Mouse (Mus musculus): ENCODE measurements around the gene Clmn. TPM values are rescaled to one million over a fixed set of nuclear protein-coding genes. Genes with fewer than 3 reads are reported as not detected.

Gene Clmn
- polyA plus RNA-seq, 1 experiment, result 0.13 TPM

DNA sequence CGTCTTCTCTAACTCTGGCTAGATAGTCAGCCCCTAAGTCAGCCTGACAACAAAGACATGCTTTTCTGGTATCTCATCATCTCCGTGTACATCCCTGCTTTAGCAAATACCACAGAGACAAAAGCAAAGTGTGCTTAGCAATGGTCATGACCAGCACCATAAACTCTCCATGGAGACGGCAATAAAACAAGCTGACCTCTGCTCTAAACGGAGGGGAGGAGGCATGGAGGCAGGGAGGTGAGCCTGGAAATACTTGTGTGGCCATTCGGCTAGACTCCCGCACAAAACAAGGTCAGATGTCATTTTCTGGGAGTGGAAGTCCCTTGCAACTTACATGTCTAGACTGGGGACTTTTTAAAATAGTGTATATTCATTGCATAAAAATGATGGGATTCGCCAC, 9.3 kb downstream of the Clmn start:
- Histone ChIP-seq H3K4me1 (ENCODE audit: control insufficient read depth, insufficient read depth, insufficient read length) (no peaks in the 10 kb centered on the region), H3K36me3 (ENCODE audit: control insufficient read depth, insufficient read depth, low read length) (no peaks in the 10 kb centered on the region), H3K27me3 (ENCODE audit: control insufficient read depth, insufficient read depth, low read length) (no peaks in the 10 kb centered on the region), H3K27ac (ENCODE audit: insufficient read depth, low read length) (no peak overlapping the region), H3K4me3 (ENCODE audit: extremely low read depth, insufficient read depth, insufficient read length) (no peak overlapping the region)
- TF ChIP-seq POLR2A (IDR thresholded peaks at IDR 0.05; ENCODE audit: low read depth, low read length), result no peak
- 81% methylated on average over 7 of the region's 7 CpGs for WGBS
- DNase-seq (ENCODE audit: low read depth in 1 of 2, low spot score in 2 of 2), result no peak

DNA sequence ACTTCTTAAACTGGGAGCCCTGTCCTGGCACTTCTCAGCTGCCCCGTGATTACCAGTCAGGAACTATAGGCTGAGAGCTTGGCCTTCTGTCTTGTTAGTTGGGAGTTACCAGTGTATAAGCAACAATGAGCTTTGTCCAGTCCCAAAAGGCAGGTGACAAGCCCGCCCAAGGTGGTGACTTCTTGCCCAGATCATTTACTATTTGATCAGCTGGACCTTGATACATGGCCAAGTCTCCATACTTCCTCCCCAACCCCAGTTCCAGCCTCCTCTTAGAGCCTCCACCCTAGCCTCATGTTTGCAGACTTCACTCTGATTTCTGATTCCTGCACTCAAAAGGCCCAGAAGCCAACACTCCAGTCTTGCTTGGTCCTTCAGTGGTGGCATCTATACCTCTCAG, 10.1 kb downstream of the Clmn start:
- TF ChIP-seq CTCF (IDR thresholded peaks at IDR 0.05; ENCODE audit: extremely low read depth, insufficient read depth, insufficient read length, insufficient replicate concordance), result no peak
- TF ChIP-seq POLR2A (IDR thresholded peaks at IDR 0.05; ENCODE audit: low read depth, low read length), result no peak
- H3K27me3 ChIP-seq (ENCODE audit: control insufficient read depth, insufficient read depth, low read length), result no peaks in the 10 kb centered on the region
- no peak for DNase-seq (ENCODE audit: low read depth in 1 of 2, low spot score in 2 of 2)
- no peak overlapping the region for H3K27ac ChIP-seq (ENCODE audit: insufficient read depth, low read length)
- H3K4me3 ChIP-seq (ENCODE audit: extremely low read depth, insufficient read depth, insufficient read length), result no peak overlapping the region
- no peaks in the 10 kb centered on the region for H3K4me1 ChIP-seq (ENCODE audit: control insufficient read depth, insufficient read depth, insufficient read length)
- 86% methylated on average over 2 of the region's 2 CpGs for WGBS
- H3K36me3 ChIP-seq (ENCODE audit: control insufficient read depth, insufficient read depth, low read length), result no peaks in the 10 kb centered on the region

DNA sequence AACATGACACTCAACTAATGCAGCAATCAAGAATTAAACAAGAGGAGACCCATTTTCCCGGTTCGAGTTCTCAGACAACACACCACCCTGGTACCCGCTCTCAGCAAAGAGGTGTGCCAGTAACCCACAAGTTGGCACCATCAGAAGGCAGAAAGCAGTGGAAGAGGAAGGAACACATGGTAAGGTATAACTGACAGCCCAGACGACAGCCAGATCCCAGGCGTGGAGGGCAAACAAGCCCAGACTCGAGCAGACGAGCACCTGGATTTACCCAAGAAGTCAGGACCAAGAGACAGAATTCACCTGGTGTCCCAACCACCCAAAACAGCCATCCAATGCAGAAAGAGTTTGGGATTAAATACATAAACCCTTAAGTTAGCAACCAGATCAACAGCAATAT, 11.5 kb downstream of the Clmn start:
- DNase-seq (ENCODE audit: low read depth in 1 of 2, low spot score in 2 of 2), result no peak
- Histone ChIP-seq H3K4me3 (ENCODE audit: extremely low read depth, insufficient read depth, insufficient read length) (no peak overlapping the region), H3K27me3 (ENCODE audit: control insufficient read depth, insufficient read depth, low read length) (no peaks in the 10 kb centered on the region), H3K27ac (ENCODE audit: insufficient read depth, low read length) (no peak overlapping the region), H3K4me1 (ENCODE audit: control insufficient read depth, insufficient read depth, insufficient read length) (no peaks in the 10 kb centered on the region), H3K36me3 (ENCODE audit: control insufficient read depth, insufficient read depth, low read length) (no peaks in the 10 kb centered on the region)
- no peak for TF ChIP-seq CTCF (IDR thresholded peaks at IDR 0.05; ENCODE audit: extremely low read depth, insufficient read depth, insufficient read length, insufficient replicate concordance)
- TF ChIP-seq POLR2A (IDR thresholded peaks at IDR 0.05; ENCODE audit: low read depth, low read length), result no peak
- WGBS, result 60% methylated on average over 7 of the region's 7 CpGs

DNA sequence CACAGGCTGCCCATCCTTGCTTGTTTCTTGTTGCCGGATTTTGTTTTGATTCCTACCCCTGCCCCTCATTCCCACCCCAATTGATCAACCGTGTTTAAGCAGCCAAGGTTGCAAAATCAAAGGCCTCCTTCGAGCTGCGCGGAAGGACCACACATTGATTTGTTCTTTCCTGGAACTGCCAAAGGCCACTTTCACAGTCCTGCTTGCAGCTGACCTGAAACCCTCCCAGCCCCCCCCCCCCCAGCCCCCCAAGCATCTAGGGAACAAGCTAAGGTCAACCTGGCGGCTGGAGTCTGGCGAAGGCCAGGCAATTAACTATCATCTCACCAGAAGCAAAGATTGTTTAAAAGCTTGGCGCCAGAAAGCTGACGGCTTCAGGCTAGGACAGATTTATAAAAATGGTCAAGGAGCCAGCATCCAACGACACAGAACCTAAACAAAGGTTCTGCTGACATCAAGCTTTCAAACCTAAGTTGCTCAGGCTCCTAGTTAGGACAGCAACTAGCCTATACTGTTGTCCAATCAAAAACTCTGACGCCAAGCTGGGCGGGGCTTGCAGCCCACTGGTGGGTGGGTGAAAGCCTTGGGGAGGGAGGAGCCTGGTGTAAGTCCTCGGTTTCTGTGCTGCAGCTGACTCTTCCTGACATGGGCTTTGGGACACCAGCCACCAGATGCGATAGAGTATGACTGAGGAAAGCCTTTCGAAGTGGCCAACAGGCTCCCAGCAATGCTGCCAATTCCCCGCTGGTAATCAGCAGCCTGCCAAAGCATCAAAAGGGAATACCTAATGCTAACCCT, 13.0 kb downstream of the Clmn start:
- no peaks in the 10 kb centered on the region for H3K4me1 ChIP-seq (ENCODE audit: control insufficient read depth, insufficient read depth, insufficient read length)
- no peaks in the 10 kb centered on the region for H3K36me3 ChIP-seq (ENCODE audit: control insufficient read depth, insufficient read depth, low read length)
- H3K4me3 ChIP-seq (ENCODE audit: extremely low read depth, insufficient read depth, insufficient read length), result no peak overlapping the region
- no peak overlapping the region for H3K27ac ChIP-seq (ENCODE audit: insufficient read depth, low read length)
- DNase-seq (ENCODE audit: low read depth in 1 of 2, low spot score in 2 of 2), result no peak
- H3K27me3 ChIP-seq (ENCODE audit: control insufficient read depth, insufficient read depth, low read length), result no peaks in the 10 kb centered on the region
- TF ChIP-seq POLR2A (IDR thresholded peaks at IDR 0.05; ENCODE audit: low read depth, low read length) (no peak), CTCF (IDR thresholded peaks at IDR 0.05; ENCODE audit: extremely low read depth, insufficient read depth, insufficient read length, insufficient replicate concordance) (no peak)
- 59% methylated on average over 16 of the region's 16 CpGs for WGBS

DNA sequence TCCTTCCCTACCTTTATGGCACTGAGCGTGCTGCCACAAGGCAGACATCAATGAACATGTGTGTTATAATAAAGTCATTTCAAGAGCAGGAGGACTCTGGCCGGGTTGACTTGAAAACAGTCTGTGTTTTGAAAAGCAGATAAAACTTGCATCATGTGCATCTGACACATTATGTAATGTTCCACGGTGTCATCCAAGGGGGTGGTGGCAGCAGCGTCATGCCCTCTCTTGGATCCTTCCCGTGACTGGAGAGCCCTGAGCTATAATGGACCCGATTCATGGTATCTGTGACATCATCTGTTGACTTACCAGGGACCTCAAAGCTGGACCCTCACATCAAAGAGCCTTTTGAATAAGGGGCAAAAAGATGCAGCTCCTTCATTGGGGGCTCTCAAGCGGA, 14.8 kb downstream of the Clmn start:
- no peak for DNase-seq (ENCODE audit: low read depth in 1 of 2, low spot score in 2 of 2)
- 84% methylated on average over 7 of the region's 7 CpGs for WGBS
- TF ChIP-seq CTCF (IDR thresholded peaks at IDR 0.05; ENCODE audit: extremely low read depth, insufficient read depth, insufficient read length, insufficient replicate concordance), result no peak
- TF ChIP-seq POLR2A (IDR thresholded peaks at IDR 0.05; ENCODE audit: low read depth, low read length), result no peak

DNA sequence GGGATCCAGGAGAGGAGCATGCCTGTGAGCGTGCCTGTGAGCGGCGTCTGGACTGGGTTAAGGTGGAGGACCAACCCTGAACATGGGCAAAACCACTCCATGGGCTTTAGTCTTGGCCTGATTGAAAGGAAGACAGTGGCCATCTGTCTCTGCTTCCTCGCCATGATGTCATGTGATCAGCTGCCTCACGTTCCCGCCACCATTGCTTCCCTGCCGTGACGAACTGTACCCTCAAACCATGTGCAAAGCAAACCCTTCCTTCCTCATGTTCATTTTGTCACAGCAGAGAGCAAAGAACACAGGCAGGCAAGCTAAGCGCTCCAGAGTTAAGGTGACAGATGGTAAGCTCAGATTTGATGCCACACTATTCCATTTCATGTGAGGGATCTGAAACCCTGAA, 16.2 kb downstream of the Clmn start:
- 83% methylated on average over 9 of the region's 9 CpGs for WGBS
- no peak for DNase-seq (ENCODE audit: low read depth in 1 of 2, low spot score in 2 of 2)
- TF ChIP-seq CTCF (IDR thresholded peaks at IDR 0.05; ENCODE audit: extremely low read depth, insufficient read depth, insufficient read length, insufficient replicate concordance) (no peak), POLR2A (IDR thresholded peaks at IDR 0.05; ENCODE audit: low read depth, low read length) (no peak)
- Histone ChIP-seq H3K27me3 (ENCODE audit: control insufficient read depth, insufficient read depth, low read length) (no peaks in the 10 kb centered on the region), H3K36me3 (ENCODE audit: control insufficient read depth, insufficient read depth, low read length) (no peaks in the 10 kb centered on the region), H3K4me1 (ENCODE audit: control insufficient read depth, insufficient read depth, insufficient read length) (no peaks in the 10 kb centered on the region), H3K27ac (ENCODE audit: insufficient read depth, low read length) (no peak overlapping the region), H3K4me3 (ENCODE audit: extremely low read depth, insufficient read depth, insufficient read length) (no peak overlapping the region)

More for the DNA sequence above, 14.8 kb downstream of the Clmn start:
- H3K36me3 ChIP-seq (ENCODE audit: control insufficient read depth, insufficient read depth, low read length), result no peaks in the 10 kb centered on the region
- H3K4me3 ChIP-seq (ENCODE audit: extremely low read depth, insufficient read depth, insufficient read length), result no peak overlapping the region
- H3K27ac ChIP-seq (ENCODE audit: insufficient read depth, low read length), result no peak overlapping the region
- no peaks in the 10 kb centered on the region for H3K27me3 ChIP-seq (ENCODE audit: control insufficient read depth, insufficient read depth, low read length)
- no peaks in the 10 kb centered on the region for H3K4me1 ChIP-seq (ENCODE audit: control insufficient read depth, insufficient read depth, insufficient read length)

DNA sequence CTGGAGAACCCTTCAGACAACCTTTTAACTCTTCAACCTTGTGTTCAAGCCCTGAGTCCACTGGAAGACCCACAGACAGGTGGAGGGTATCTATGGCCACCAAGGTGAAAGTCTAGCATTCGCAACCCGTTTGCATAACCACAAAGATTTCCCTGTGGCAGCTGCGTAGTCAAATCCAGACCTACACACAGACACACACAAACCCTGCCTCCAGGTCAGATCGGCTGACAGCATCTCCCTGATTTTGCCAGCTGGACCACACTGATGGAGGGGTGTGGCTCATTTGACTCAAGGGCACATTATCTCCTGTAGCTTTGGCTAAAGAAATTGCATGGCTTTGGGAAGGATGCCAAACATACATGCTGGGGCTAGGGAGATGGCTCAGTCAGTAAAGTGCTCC, 17.6 kb downstream of the Clmn start:
- H3K4me3 ChIP-seq (ENCODE audit: extremely low read depth, insufficient read depth, insufficient read length), result no peak overlapping the region
- H3K36me3 ChIP-seq (ENCODE audit: control insufficient read depth, insufficient read depth, low read length), result no peaks in the 10 kb centered on the region
- no peak for DNase-seq (ENCODE audit: low read depth in 1 of 2, low spot score in 2 of 2)
- no peaks in the 10 kb centered on the region for H3K4me1 ChIP-seq (ENCODE audit: control insufficient read depth, insufficient read depth, insufficient read length)
- H3K27ac ChIP-seq (ENCODE audit: insufficient read depth, low read length), result no peak overlapping the region
- H3K27me3 ChIP-seq (ENCODE audit: control insufficient read depth, insufficient read depth, low read length), result no peaks in the 10 kb centered on the region
- WGBS, result 83% methylated on average over 4 of the region's 4 CpGs
- TF ChIP-seq CTCF (IDR thresholded peaks at IDR 0.05; ENCODE audit: extremely low read depth, insufficient read depth, insufficient read length, insufficient replicate concordance), result no peak
- no peak for TF ChIP-seq POLR2A (IDR thresholded peaks at IDR 0.05; ENCODE audit: low read depth, low read length)

All from spleen, adult 2 months (tissue).